ENCODE assay signal across 14 mouse cellular contexts in the genomic region with DNA sequence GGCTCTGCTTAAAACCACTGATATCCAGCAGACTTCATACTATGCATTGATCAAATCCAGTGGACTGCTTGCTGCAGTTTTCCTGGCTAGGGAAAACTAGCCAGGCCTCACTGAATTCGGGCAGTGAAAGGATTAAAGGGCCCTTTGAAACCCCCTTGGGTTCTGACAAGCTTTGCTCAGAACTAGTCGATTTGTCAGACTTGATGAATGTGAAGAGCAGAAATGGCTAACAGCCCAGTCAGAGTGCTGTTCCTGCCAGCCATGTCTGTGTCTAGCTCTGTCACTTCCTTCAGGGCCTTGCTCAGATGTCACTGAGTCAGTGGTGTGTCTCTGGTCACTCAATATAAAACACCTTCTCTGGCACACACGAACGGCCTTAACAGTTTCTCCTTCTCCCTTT.
"Had no signal": no experiment of that assay in that cellular context is flagged by ENCODE, and none has a peak within 500 bp of the region (broad histone marks: within the 10 kb centered on the region; RNA-seq: fewer than 3 reads in every experiment).

No protein-coding gene starts in this region.

- DNase-seq: kidney, adult 18-20 months; kidney, postnatal 14 days; left cerebral cortex, postnatal 4 days; lung, adult 2 months; retina, postnatal 1 day; right cerebral cortex, postnatal 4 days; spleen, adult 18-20 months; thymus, adult 18-20 months; thymus, postnatal 14 days had no signal

- H3K27me3 ChIP-seq: kidney, embryonic 15.5 days; limb, embryonic 13.5 days; midbrain, embryonic 13.5 days; neural tube, embryonic 12.5 days had no signal

- ATAC-seq: midbrain, embryonic 13.5 days had no signal

- H3K4me2 ChIP-seq: kidney, embryonic 15.5 days; limb, embryonic 13.5 days; midbrain, embryonic 13.5 days; neural tube, embryonic 12.5 days had no signal

- H3K9me3 ChIP-seq: kidney, embryonic 15.5 days; limb, embryonic 13.5 days; midbrain, embryonic 13.5 days; neural tube, embryonic 12.5 days had no signal

- H3K36me3 ChIP-seq: midbrain, embryonic 13.5 days; neural tube, embryonic 12.5 days had no signal

- H3K27ac ChIP-seq: kidney, embryonic 15.5 days; limb, embryonic 13.5 days; liver, embryonic 14.5 days; midbrain, embryonic 13.5 days; neural tube, embryonic 12.5 days had no signal

- H3K4me3 ChIP-seq: kidney, embryonic 15.5 days; limb, embryonic 13.5 days; midbrain, embryonic 13.5 days; neural tube, embryonic 12.5 days had no signal

- H3K4me1 ChIP-seq: kidney, embryonic 15.5 days; limb, embryonic 13.5 days; midbrain, embryonic 13.5 days; neural tube, embryonic 12.5 days had no signal

- H3K9ac ChIP-seq: kidney, embryonic 15.5 days; limb, embryonic 13.5 days; liver, embryonic 14.5 days; midbrain, embryonic 13.5 days; neural tube, embryonic 12.5 days had no signal
